Mouse (Mus musculus) C2C12 (cell line): ENCODE measurements around the gene Dedd. TPM values are rescaled to one million over a fixed set of nuclear protein-coding genes. Genes with fewer than 3 reads are reported as not detected.

ENCODE experiments used
- H3K27me3 ChIP-seq: one replicate; pipeline ENCODE4 v1.6.1; 2011; ENCODE audit not compliant: control insufficient read depth, insufficient read depth, insufficient read length
- H3K36me3 ChIP-seq: one replicate; pipeline ENCODE4 v1.6.1; 2011; ENCODE audit not compliant: control insufficient read depth, insufficient read depth
- H3K4me3 ChIP-seq: one replicate; pipeline ENCODE4 v1.5.1; 2011; ENCODE audit warnings: mild to moderate bottlenecking, control low read depth; ENCODE audit not compliant: poor library complexity, insufficient read depth, severe bottlenecking
- H3K79me2 ChIP-seq: one replicate; pipeline ENCODE4 v1.6.1; 2011; ENCODE audit not compliant: control insufficient read depth, insufficient read depth
- H3K79me3 ChIP-seq: one replicate; pipeline ENCODE4 v1.6.1; 2011; ENCODE audit warnings: low read depth, control low read depth
- H3ac ChIP-seq: one replicate; pipeline ENCODE3; 2011; ENCODE audit warnings: low read depth; ENCODE audit not compliant: control insufficient read depth, insufficient read length
- CEBPB ChIP-seq: IDR thresholded peaks from one replicate; pipeline ENCODE4 v1.6.1; 2011; ENCODE audit warnings: low read depth, mild to moderate bottlenecking, control low read depth, moderate library complexity
- CTCF ChIP-seq: IDR thresholded peaks from one replicate; pipeline ENCODE4 v1.5.1; 2011; ENCODE audit not compliant: control insufficient read depth, insufficient read depth, insufficient read length
- FOSL1 ChIP-seq: IDR thresholded peaks from one replicate; pipeline ENCODE4 v1.8.0; 2011; ENCODE audit warnings: mild to moderate bottlenecking, low read length; ENCODE audit not compliant: poor library complexity, insufficient read depth, severe bottlenecking
- MAX ChIP-seq: IDR thresholded peaks from one replicate; pipeline ENCODE4 v1.6.1; 2011; ENCODE audit warnings: mild to moderate bottlenecking, control low read depth
- MYOD1 ChIP-seq: IDR thresholded peaks from one replicate; pipeline ENCODE4 v1.6.1; 2011; ENCODE audit warnings: low read depth; ENCODE audit not compliant: control insufficient read depth, insufficient read length
- MYOG ChIP-seq: IDR thresholded peaks from one replicate; pipeline ENCODE4 v1.6.1; 2011; ENCODE audit not compliant: control insufficient read depth, insufficient read length; ENCODE audit errors: extremely low read depth
- USF1 ChIP-seq: IDR thresholded peaks from one replicate; pipeline ENCODE4 v1.6.1; 2011; ENCODE audit warnings: low read depth, mild to moderate bottlenecking, control low read depth, moderate library complexity
- polyA plus RNA-seq: library from polyadenylated mRNA; unstranded; fragments of >200 nt; fragmentation: generic; extraction: Trizol; gene quantifications from one replicate; pipeline ENCODE4 v1.2.1, GENCODE M21; 2012; ENCODE audit warnings: missing spikeins

Dedd gene
- polyA plus RNA-seq, 1 experiment, result 44.8 TPM

DNA sequence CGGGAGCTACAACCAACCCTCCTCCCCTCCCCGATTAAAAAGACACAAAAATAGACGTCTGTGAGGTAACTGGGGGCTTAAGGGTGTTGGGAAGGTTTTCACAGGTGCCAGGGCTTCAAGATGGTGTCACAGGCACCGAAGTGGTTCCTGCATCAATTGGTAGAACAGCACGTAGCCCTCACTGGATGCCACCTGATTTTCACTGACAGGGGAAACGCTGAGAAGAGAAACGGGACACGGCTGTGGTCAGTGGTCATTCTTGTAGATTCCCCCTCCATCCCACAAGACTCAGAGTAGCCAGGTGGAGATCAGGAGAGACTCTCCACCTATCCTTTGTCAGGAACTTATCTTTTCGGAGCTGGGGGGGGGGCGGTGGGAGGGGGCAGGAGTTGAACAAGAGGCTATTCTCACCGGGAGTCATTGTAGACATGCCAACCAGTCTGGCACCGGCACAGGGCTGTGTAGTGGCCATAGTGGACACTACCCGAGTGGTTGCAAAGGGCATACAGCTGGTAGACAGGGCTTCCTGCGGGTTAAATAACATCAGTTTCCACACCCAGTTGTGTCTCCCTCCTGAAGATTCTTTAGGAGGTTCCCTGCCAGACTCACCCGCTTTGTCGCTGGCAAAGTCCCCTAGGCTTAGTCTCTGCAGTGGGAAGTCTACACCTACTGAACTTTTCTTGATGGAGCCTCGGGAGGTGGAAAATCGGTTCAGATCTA is 46.7 kb upstream of the Dedd start:
- Histone ChIP-seq H3K4me3 (no peak overlapping the region), H3ac (no peak overlapping the region), H3K79me2 (peaks cover 14% of the 10 kb centered on the region), H3K27me3 (no peaks in the 10 kb centered on the region), H3K36me3 (peaks cover 30% of the 10 kb centered on the region), H3K79me3 (peaks cover 7% of the 10 kb centered on the region)
- TF ChIP-seq MYOD1 (no peak), MYOG (no peak), FOSL1 (no peak), MAX (no peak), CEBPB (no peak), USF1 (no peak), CTCF (no peak)

- H3K79me2 ChIP-seq, result peaks cover 17% of the 10 kb centered on the region
- no peak overlapping the region for H3ac ChIP-seq
- no peak for TF ChIP-seq FOSL1
- no peak for TF ChIP-seq MYOG
- TF ChIP-seq MYOD1, result no peak
- no peak for TF ChIP-seq MAX
- TF ChIP-seq CTCF, result no peak
- no peak for TF ChIP-seq CEBPB
- TF ChIP-seq USF1, result no peak
- H3K36me3 ChIP-seq, result peaks cover 30% of the 10 kb centered on the region
- no peak overlapping the region for H3K4me3 ChIP-seq
- H3K27me3 ChIP-seq, result no peaks in the 10 kb centered on the region
- peaks cover 7% of the 10 kb centered on the region for H3K79me3 ChIP-seq
These were observed 45.5 kb upstream of the Dedd start for GRCm38 (mm10) chr1:171283188-171284160.

GRCm38 (mm10) chr1:171284491-171284890 is 44.5 kb upstream of the Dedd start:
- TF ChIP-seq FOSL1, result no peak
- no peak for TF ChIP-seq MAX
- no peak for TF ChIP-seq CEBPB
- TF ChIP-seq CTCF, result no peak
- TF ChIP-seq USF1, result no peak
- TF ChIP-seq MYOD1, result no peak
- no peak for TF ChIP-seq MYOG
- Histone ChIP-seq H3K4me3 (no peak overlapping the region), H3K27me3 (no peaks in the 10 kb centered on the region), H3K79me2 (peaks cover 17% of the 10 kb centered on the region), H3ac (no peak overlapping the region), H3K36me3 (peaks cover 39% of the 10 kb centered on the region), H3K79me3 (peaks cover 7% of the 10 kb centered on the region)

- TF ChIP-seq MAX (no peak), FOSL1 (no peak), USF1 (no peak), CEBPB (no peak), MYOD1 (no peak), MYOG (no peak), CTCF (no peak)
- H3K79me3 ChIP-seq, result peaks cover 7% of the 10 kb centered on the region
- H3K4me3 ChIP-seq, result no peak overlapping the region
- H3ac ChIP-seq, result no peak overlapping the region
- H3K27me3 ChIP-seq, result no peaks in the 10 kb centered on the region
- H3K36me3 ChIP-seq, result peaks cover 41% of the 10 kb centered on the region
- H3K79me2 ChIP-seq, result peaks cover 22% of the 10 kb centered on the region
These were observed 43.7 kb upstream of the Dedd start for GRCm38 (mm10) chr1:171285096-171285892.

DNA sequence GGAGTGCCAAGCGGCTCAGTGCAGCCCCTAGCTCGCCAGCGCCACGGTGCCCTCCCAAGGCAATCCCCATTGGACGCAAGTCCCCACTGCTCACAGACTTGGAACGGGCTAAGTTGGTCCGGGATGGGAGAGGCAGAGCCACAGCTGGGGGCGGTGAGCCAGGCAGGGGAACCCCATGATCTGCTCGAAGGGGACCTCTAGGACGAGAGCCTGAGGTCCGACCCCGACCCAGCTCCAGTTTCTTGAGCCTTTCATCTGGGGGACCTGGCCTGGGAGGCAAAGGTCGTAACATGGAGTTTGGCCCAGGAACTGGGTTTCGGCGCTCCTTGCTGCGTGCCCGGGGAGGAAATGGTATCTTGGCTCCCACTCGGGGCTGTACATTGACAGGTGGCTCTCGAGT is 42.4 kb upstream of the Dedd start:
- TF ChIP-seq FOSL1 (no peak), CEBPB (no peak), CTCF (no peak), MYOG (no peak), USF1 (no peak), MAX (no peak), MYOD1 (no peak)
- Histone ChIP-seq H3K79me2 (peaks cover 31% of the 10 kb centered on the region), H3K36me3 (peaks cover 41% of the 10 kb centered on the region), H3ac (no peak overlapping the region), H3K27me3 (no peaks in the 10 kb centered on the region), H3K4me3 (no peak overlapping the region), H3K79me3 (peaks cover 9% of the 10 kb centered on the region)
